Mouse (Mus musculus) hindbrain, embryonic 14.5 days (tissue): ENCODE measurements around the gene Olfr1062. TPM values are rescaled to one million over a fixed set of nuclear protein-coding genes. Genes with fewer than 3 reads are reported as not detected.
"Not testable (repeated sequence)": the region's sequence is repeated elsewhere in the genome, so short reads cannot be mapped to it uniquely, and the experiment has no call there.

Experiments used
- ATAC-seq: fragments of 200-750 bp; cut with Nextera tagmentation; 2 replicates; pipeline ENCODE4 v1.8.0; 2017; ENCODE audit warnings: moderate number of reproducible peaks, mild to moderate bottlenecking, moderate TSS enrichment, moderate library complexity; ENCODE audit not compliant: low FRiP score
- DNase-seq: peaks from one replicate; pipeline ENCODE4 v3.0.0-alpha.2; 2015; ENCODE audit warnings: low spot score
- H3K27ac ChIP-seq: fragments of 300-500 bp; sonication (generic); 2 replicates; pipeline ENCODE4 v1.5.1; 2014; ENCODE audit warnings: mild to moderate bottlenecking, moderate library complexity
- H3K27me3 ChIP-seq: fragments of 300-500 bp; sonication (generic); 2 replicates; pipeline ENCODE4 v1.6.1; 2014; ENCODE audit warnings: mild to moderate bottlenecking, low read length, mixed read lengths; ENCODE audit not compliant: control insufficient read depth, insufficient read depth
- H3K36me3 ChIP-seq: fragments of 300-500 bp; sonication (generic); replicated peaks from 2 replicates; pipeline ENCODE4 v1.6.1; 2014; ENCODE audit not compliant: control insufficient read depth, insufficient read depth
- H3K4me1 ChIP-seq: fragments of 300-500 bp; sonication (generic); replicated peaks from 2 replicates; pipeline ENCODE4 v1.6.1; 2014; ENCODE audit warnings: antibody characterized with exemption, low read length, mixed read lengths; ENCODE audit not compliant: control insufficient read depth, insufficient read depth
- H3K4me2 ChIP-seq: fragments of 300-500 bp; sonication (generic); replicated peaks from 2 replicates; pipeline ENCODE4 v1.6.1; 2014; ENCODE audit warnings: mild to moderate bottlenecking, moderate library complexity
- H3K4me3 ChIP-seq: fragments of 300-500 bp; sonication (generic); replicated peaks from 2 replicates; pipeline ENCODE4 v1.5.1; 2014; ENCODE audit warnings: mild to moderate bottlenecking, low read length
- H3K9ac ChIP-seq: fragments of 300-500 bp; sonication (generic); 2 replicates; pipeline ENCODE4 v1.6.1; 2014
- H3K9me3 ChIP-seq: fragments of 300-500 bp; sonication (generic); 2 replicates; pipeline ENCODE4 v1.6.1; 2016; ENCODE audit warnings: low read length; ENCODE audit not compliant: control insufficient read depth
- polyA plus RNA-seq: library from polyadenylated mRNA; unstranded; fragments of >200 nt; fragmentation: Nextera tagmentation; extraction: Ambion mirVana; gene quantifications from 2 replicates; pipeline ENCODE4 v1.2.1, GENCODE M21; 2014

The Olfr1062 gene
- polyA plus RNA-seq, 1 experiment from 2014 or later: not detected

DNA sequence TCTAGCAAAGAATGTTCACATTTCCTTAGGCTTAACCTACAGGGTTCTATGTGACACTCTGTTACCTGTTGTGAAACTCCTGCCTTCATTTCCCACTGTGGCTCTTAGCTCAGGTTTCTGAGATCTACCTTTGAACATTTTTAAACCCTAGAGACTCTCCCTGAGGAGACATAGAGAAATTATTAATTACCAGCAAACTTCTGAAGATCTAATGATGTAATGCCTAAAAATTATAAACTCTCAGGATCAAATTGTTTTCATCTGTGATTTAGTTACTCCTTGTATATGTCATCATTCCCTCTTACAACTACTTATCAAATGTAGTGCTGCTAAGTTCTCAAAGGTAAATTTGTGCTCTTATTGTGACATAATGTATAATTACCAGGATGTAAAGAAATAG, 38.1 kb downstream of the Olfr1062 start, which contains the start of gene Olfr1058:
Olfr1058 (minus strand) TSS at position 101 of the 400 bp plus-strand sequence.
- H3K9ac ChIP-seq, H3K4me3 ChIP-seq, ATAC-seq, H3K36me3 ChIP-seq, H3K9me3 ChIP-seq, H3K4me2 ChIP-seq, H3K27ac ChIP-seq, H3K4me1 ChIP-seq, H3K27me3 ChIP-seq, DNase-seq: not testable (repeated sequence)

DNA sequence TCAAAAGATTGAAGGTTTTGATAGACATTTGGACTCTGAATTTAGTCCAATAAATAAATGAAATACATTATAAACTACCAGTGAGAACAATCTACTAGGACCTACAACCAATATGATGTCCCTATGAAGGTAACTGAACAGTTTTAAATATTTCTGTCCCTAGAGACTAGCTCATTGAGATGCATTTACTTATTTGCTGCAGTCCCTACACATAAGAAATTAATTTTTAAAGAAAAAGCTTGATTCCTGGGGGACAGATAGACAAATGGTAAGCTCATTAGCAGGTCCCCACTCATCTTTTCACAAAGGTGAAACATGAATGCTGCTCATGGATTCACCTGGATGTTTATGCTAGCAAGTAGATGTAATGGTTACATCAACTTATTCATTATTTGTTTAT, 48.3 kb downstream of the Olfr1062 start, which contains the start of gene Olfr1057:
Olfr1057 (minus strand) TSS at position 101 of the 400 bp plus-strand sequence.
- no peak within 1 kb of the TSS for H3K4me3 ChIP-seq
- ATAC-seq: no peak
- H3K9me3 ChIP-seq: no peaks in the 10 kb centered on the region
- DNase-seq: no peak
- no peaks in the 10 kb centered on the region for H3K27me3 ChIP-seq
- H3K9ac ChIP-seq: no peak within 1 kb of the TSS
- H3K27ac ChIP-seq: no peak within 1 kb of the TSS
- no peak within 1 kb of the TSS for H3K4me2 ChIP-seq
- no peaks in the 10 kb centered on the region for H3K4me1 ChIP-seq
- H3K36me3 ChIP-seq: no peaks in the 10 kb centered on the region

Other genes starting within 250 kb of the Olfr1062 start
- gene Olfr1044, start 248.9 kb downstream of the Olfr1062 start, polyA plus RNA-seq: not detected in 2 replicates
- not detected in 2 replicates for gene Olfr52, start 241.1 kb downstream of the Olfr1062 start, polyA plus RNA-seq
- gene Olfr1045, start 223.7 kb downstream of the Olfr1062 start, polyA plus RNA-seq: not detected in 2 replicates
- gene Olfr1046, start 207.4 kb downstream of the Olfr1062 start, polyA plus RNA-seq: not detected in 2 replicates
- not detected in 2 replicates for gene Olfr1047, start 195.3 kb downstream of the Olfr1062 start, polyA plus RNA-seq
- gene Olfr1048, start 186.5 kb downstream of the Olfr1062 start, polyA plus RNA-seq: not detected in 2 replicates
- not detected in 2 replicates for gene Olfr1049, start 168.4 kb downstream of the Olfr1062 start, polyA plus RNA-seq
- gene Olfr1051, start 147.7 kb downstream of the Olfr1062 start, polyA plus RNA-seq: not detected in 2 replicates
- not detected in 2 replicates for gene Olfr1052, start 134.3 kb downstream of the Olfr1062 start, polyA plus RNA-seq
- gene Olfr1053, start 111.5 kb downstream of the Olfr1062 start, polyA plus RNA-seq: not detected in 2 replicates
- gene Olfr1054, start 91.3 kb downstream of the Olfr1062 start, polyA plus RNA-seq: not detected in 2 replicates
- gene Olfr1055, start 76.5 kb downstream of the Olfr1062 start, polyA plus RNA-seq: not detected in 2 replicates
- gene Olfr1056, start 64.3 kb downstream of the Olfr1062 start, polyA plus RNA-seq: not detected in 2 replicates
- gene Olfr1057, start 48.4 kb downstream of the Olfr1062 start, polyA plus RNA-seq: not detected in 2 replicates
- gene Olfr1058, start 38.2 kb downstream of the Olfr1062 start, polyA plus RNA-seq: not detected in 2 replicates
- not detected in 2 replicates for gene Olfr1061, start 12.7 kb downstream of the Olfr1062 start, polyA plus RNA-seq
- gene Olfr1065, start 23.8 kb upstream of the Olfr1062 start, polyA plus RNA-seq: not detected in 2 replicates
- gene Olfr1066, start 29.5 kb upstream of the Olfr1062 start, polyA plus RNA-seq: not detected in 2 replicates
- not detected in 2 replicates for gene Olfr228, start 60.6 kb upstream of the Olfr1062 start, polyA plus RNA-seq
- not detected in 2 replicates for gene Olfr1076, start 81.7 kb upstream of the Olfr1062 start, polyA plus RNA-seq
- gene Olfr1079, start 115.7 kb upstream of the Olfr1062 start, polyA plus RNA-seq: not detected in 2 replicates
- gene Olfr1080, start 131.5 kb upstream of the Olfr1062 start, polyA plus RNA-seq: not detected in 2 replicates
- gene Olfr1082, start 172.2 kb upstream of the Olfr1062 start, polyA plus RNA-seq: not detected in 2 replicates
- gene Olfr1084, start 213.0 kb upstream of the Olfr1062 start, polyA plus RNA-seq: not detected in 2 replicates
- gene Olfr1085, start 235.3 kb upstream of the Olfr1062 start, polyA plus RNA-seq: not detected in 2 replicates